Mouse (Mus musculus): ENCODE results near the gene Srxn1.

Gene Srxn1

DNA sequence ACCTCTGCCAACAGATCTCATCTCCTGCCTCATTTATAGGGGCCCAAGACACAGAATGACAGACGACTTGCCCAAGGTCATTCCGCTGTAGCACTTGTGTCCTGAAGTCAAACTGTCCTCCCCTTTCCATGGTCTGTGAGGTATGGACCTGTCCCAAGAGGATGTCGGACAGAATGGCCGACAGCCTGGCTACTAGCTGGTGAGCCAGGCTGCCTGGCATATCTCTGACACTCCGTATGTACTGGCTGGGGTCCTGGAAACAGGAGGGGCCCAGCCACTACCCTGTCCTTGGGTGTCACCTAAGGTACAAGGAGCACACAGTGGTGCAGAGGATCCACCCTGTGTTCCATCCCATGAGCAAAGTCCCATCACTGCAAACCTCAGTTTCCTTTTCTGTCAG is 14.8 kb upstream of the Srxn1 start:
- no peak for DNase-seq

DNA sequence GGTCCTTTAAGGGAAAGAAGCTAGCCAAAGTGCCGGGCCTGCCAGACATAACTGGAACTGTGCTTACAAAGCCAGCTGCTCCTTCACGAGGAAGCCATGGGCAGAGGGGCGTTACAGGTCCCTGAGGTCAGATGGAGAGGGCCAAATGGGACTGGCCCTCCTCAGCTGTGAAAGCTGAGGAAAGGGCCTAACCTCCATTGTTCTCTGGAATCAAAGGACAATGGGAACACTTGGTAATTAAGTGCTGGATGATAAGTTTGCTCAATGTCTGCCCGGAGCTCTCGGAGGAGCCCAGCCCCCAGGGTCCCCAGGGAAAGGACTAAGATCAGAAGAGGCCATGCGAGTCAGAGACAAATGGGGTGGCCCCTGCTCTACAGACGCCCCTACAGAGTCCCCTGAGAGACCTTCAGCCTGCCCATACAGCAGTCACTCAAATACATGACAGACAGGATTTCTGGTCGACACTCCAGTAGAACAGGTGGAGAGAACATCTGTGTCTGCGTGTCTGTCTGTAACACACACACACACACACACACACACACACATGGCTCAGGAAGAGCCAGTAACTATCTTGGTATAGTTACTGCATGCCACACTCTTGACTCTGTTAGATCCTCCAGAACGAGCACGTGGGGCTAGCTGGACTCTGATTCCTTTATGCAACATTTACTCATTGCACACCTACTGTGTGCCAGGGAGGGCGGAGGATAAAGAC is 13.8 kb upstream of the Srxn1 start:
- DNase-seq, result no peak

DNA sequence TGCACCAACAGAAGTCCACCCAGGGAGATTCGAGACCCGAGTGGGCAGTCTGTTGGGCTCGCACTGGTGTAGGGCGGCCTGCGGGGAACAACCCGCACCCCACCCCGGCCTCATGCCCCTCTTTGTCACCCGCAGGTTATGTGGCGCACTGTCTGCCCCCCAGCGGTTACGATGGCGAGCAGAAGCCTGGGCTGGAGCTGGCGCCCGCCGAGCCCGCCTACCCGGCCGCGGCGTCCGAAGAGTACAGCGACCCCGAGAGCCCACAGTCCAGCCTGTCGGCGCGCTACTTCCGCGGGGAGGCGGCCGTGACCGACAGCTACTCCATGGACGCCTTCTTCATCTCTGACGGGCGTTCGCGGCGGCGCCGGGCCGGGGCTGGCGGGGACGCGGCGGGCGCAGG is 12.4 kb upstream of the Srxn1 start:
- DNase-seq, result no peak

GRCm38 (mm10) chr2:152093356-152093792 is 11.9 kb upstream of the Srxn1 start:
- no peak for DNase-seq

GRCm38 (mm10) chr2:152094856-152095545 is 10.3 kb upstream of the Srxn1 start:
- no peak for DNase-seq

DNA sequence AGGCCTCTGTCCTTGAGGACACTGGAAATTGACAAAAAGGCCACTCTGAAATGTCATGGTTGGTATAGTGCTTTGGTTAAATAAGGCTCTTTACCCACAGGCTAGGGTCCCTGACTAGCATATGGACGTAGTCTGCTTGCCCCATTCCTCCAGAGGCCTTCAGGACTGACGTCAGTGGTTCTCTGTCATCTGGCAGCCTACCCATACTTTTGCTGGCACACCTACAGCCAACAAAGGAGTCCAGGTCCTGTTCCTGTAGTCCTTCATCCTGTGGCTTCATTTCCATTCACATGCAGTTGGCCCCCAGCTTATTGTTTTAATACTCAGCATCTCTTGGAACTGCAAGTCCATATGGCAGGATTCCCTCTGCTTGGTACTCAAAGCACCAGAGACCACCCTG is 8.4 kb upstream of the Srxn1 start:
- no peak for DNase-seq

DNA sequence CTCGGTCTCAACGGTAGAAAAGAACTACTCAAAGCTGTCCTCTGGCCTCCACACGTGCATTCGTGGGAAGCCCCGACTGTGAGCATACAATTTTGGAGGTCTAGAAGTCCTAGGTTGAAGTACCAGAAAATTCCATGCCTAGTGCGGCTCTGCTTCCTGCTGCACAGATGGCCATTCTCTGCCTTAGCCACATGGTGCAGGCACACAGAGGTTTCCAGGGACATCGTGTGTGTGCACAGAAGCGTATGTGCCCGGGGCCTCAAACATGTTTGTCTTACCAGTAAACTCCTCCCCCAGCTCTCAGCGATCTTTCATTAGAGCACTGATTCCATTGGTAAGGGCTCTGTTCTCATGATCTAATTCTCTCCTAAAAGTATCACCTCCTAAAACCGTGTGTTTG is 7.4 kb upstream of the Srxn1 start:
- DNase-seq, result no peak

GRCm38 (mm10) chr2:152099538-152099937 is 5.8 kb upstream of the Srxn1 start:
- DNase-seq, result no peak

- no peak for DNase-seq
These were observed 3.6 kb upstream of the Srxn1 start for GRCm38 (mm10) chr2:152101761-152102160.

GRCm38 (mm10) chr2:152102369-152102768 is 2.9 kb upstream of the Srxn1 start:
- DNase-seq, result no peak

DNA sequence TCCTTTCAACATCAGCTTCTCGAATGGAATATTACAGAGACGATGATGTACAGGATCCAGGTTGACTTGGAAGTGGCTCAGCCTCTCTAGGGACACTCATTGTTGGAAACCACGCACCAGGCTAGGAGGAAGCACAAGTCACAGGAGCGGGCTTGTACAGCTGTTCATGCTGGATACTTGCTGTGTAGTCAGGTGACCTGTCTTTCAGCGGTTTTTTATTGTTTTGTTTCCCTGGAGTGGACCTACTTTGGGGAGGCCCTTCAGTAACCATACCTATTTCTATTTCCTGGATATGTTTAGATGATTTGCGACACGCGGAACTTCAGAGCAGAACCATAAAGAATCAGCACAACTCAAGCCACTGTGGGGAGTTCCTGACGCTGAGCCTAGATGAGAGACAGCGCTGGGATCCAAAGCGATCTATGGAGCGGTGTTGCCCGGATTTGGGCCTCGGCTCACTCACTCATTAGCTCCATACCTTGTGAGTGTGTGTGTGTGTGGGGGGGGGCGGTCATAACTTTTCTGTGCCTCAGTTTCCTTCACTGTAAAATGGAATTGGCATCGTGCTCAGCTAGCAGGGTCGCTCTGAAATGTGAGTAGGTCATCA is 502 bp upstream of the Srxn1 start:
- no peak for DNase-seq

DNA sequence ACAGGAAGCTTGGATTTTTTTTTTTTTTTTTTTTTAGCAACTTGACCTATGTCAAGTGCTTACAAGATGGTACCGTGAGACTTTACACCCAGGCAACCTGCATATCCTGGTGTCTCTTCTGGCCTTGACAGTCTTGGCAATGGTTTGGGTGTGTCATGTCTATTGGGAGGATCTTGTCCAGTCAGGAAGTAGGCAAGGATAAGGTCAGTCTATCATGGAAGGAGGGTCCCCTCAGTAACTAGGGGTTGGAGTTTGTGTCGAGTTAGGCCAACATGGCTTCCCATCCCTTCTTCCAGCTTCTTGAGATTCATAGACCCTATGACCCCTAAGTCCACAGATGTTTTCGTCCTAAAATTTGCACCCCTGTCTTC is 894 bp downstream of the Srxn1 start:
- no peak for DNase-seq

DNA sequence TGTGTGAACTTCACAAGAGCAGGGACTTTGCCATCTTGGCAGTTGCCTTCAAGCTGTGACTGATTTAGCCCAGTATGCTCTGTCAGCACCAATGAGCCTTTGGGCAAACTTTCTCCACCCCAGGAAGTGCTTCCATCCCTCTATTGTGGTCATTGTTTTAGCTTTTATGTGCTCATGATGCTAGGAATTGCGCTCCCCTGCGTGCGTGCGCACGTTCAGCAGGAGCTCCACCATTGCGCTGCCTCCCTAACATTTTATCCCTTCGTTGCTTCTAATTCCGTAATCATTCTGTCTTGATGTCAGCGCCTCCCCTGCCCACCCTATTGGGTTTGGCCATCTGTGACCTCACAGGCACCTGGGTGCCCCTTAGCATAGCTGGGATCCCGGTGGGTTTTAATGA is 1.3 kb downstream of the Srxn1 start:
- DNase-seq, result no peak

DNA sequence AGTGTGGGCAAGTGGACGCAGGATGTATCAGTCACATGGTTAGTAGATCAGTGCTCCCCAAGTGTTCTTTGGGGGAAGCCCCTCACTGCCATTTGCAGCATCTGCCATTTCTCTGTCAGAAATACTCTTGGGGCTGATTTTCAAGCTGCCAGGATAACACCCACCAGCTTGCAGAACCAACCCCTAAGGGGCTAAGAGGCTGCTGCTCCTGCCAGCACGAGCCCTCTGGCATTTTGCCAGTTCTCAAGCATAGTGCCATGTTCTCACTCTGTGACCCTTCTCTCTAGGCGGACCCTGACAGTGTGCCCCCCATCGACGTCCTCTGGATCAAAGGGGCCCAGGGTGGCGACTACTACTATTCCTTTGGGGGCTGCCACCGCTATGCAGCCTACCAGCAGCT is 3.4 kb downstream of the Srxn1 start:
- no peak for DNase-seq

DNA sequence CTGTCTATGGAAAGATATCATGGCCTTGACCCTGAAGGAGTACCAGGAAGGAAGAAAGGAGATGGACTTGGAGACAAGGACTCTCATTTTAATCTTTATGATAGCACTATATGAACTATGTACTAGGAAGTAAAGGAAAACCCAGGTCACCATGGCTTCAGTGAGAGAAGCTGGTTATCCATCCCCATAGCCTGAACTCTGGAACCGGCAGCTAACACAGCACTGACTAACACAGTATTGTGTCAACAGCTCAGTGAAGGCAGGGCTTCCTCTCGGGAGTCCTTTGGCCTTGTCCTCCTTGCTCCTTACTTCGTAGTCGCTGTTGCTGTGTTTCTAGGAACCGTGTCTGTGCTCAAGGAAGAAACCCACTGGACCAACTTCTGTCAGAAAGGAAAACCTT is 4.1 kb downstream of the Srxn1 start:
- no peak for DNase-seq

DNA sequence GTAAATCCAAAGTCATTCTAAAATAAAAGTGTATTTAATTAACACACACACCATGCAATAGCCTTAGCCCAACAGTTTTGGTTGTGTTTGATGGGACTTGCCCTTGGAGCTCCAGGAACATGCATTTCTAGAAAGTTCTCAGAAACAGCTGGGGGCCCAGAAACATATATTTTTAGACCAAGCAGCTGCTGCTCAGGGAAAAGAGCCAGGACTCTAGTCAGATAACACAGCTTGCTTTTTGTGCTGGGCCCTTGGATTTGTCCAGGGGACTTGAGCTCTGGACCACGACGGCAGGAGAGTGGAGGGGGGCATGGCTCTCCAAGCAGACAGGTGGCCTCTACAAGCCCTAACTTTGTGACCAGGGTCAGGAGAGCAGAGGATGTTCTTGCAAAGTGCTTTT is 6.0 kb downstream of the Srxn1 start:
- no peak for DNase-seq

- peak; percentile 92 for DNase-seq
These were observed 6.6 kb downstream of the Srxn1 start for GRCm38 (mm10) chr2:152111920-152112319.

- DNase-seq, result no peak
These were observed 7.2 kb downstream of the Srxn1 start for GRCm38 (mm10) chr2:152112490-152112889.

GRCm38 (mm10) chr2:152112970-152113369 is 7.7 kb downstream of the Srxn1 start:
- no peak for DNase-seq

DNA sequence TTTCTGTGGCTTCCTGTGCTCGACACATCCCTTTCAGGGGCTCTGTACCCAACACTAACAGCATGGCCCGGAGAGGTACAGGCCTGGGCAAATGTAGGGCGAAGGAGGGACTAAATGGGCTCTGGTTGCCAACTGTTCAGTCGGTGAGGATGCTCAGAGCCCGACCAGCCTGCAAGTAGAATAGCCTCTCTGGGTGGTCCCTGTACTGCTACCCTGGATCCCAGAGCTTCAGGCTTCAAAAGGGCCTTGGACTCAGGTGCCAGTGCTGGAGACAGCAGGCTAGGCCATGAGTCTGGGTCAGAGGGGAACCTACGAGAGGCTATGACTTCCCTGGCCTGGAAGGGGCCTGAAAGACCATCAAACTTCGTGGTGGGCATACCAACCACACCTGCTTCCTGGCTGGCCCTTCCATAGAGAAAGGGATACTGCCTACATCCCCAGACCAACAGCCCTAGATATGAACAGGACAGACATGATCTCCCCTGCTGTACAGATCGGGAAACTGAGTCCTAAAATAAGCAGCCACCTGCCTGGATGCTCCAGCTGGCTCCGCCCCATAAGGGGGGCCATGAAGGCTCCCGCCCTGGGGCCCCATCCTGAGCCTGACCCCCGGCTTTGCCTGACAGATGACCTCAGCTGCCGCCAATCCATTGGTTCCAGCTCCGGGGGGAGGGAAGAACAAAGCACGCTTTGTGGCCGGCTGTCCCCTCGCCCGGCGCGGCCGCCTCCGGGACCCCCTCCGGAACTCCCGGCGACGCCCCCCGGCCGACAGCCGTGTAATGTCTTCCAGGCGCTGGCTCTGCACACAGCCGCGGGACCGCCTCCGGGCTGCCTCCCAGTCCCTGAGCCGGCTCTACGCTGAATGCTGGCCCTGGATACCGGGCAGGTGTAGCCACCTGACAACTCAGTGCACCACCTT is 9.0 kb downstream of the Srxn1 start:
- no peak for DNase-seq

GRCm38 (mm10) chr2:152117694-152118093 is 12.4 kb downstream of the Srxn1 start:
- DNase-seq, result no peak

DNA sequence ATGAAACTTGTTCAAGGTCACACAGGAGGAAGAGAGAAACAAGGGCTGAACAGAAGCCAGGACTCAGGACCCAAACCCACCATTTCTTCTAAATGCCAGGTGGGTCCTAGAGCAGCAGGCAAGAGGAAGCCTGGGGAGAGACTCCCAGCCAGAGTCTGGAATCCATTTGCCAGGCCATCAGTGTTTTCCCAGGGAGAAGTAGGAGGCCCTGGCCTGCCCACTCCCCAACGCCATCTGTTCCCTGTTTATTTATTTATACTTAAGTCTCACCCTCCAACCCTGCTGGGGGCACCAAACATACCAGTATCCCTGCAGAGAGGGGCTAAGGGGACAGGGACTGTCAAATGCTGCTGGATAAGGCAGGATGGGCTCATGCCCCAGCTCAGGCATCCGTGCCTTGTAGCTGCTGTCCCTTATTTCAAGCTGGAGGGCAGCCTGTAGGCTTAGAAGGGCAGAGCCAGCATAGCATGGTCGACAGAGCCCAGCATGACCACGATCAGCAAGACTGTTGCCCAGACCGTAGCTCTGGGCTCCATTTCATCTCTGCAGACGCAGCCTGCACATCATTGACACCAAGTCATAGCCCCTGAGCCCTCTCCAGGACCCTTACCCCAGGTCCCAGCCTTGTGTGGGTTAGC is 14.0 kb downstream of the Srxn1 start:
- DNase-seq, result no peak

GRCm38 (mm10) chr2:152122896-152123295 is 17.6 kb downstream of the Srxn1 start:
- no peak for DNase-seq
